Mouse (Mus musculus): Measurements from ENCODE around the gene Hnrnpll. TPM values are rescaled to one million over a fixed set of nuclear protein-coding genes. Genes with fewer than 3 reads are reported as not detected.
A peak's percentile ranks its signal among the peaks of the same experiment; 100 is the strongest.

The Hnrnpll gene
- polyA plus RNA-seq, 1 experiment from 2014 or later: 55.6 TPM

- H3K4me1 ChIP-seq (ENCODE audit: control insufficient read depth, insufficient read depth, low read length): no peaks in the 10 kb centered on the region
- WGBS: 76% methylated on average over 4 of the region's 4 CpGs
- DNase-seq (ENCODE audit: low spot score): no peak
- no peak overlapping the region for H3K27ac ChIP-seq (replicated peaks; ENCODE audit: low read depth, low read length)
- no peaks in the 10 kb centered on the region for H3K36me3 ChIP-seq (ENCODE audit: control insufficient read depth, insufficient read depth, low read length)
- H3K9ac ChIP-seq (ENCODE audit: low read depth, low read length): no peak overlapping the region
- H3K27me3 ChIP-seq (replicated peaks; ENCODE audit: control insufficient read depth, insufficient read depth, low read length): no peaks in the 10 kb centered on the region
- no peak overlapping the region for H3K4me2 ChIP-seq (ENCODE audit: low read depth, low read length)
- H3K9me3 ChIP-seq (ENCODE audit: control insufficient read depth, low read length): peaks cover 2% of the 10 kb centered on the region; the same call in 1 of the 2 replicates
- H3K4me3 ChIP-seq (ENCODE audit: low read depth, low read length): no peak overlapping the region
- no peak for ATAC-seq (ENCODE audit: low read depth)
Measured at GRCm38 (mm10) chr17:80090551-80090950, 28.4 kb upstream of the Hnrnpll start.

DNA sequence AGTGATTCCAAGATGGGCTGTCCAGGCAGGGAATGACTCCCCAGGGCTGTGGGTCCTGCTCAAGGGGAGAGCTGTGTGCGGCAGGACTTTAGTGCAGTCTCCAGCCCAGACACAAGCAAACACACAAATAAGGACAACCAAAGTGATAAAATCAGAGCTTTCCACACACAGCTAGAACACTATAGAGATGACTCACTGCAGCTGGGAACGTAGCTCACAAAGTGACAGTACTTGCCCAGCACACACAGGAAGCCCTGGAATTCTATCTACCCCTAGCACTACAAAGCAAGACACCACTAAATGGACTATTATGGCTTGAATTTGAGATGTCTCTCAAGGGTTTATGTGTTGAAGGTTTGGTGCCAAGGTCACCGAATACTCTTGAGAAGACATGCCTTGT is 26.0 kb upstream of the Hnrnpll start:
- H3K4me2 ChIP-seq (ENCODE audit: low read depth, low read length): no peak overlapping the region
- DNase-seq (ENCODE audit: low spot score) (no peak), ATAC-seq (ENCODE audit: low read depth) (no peak)
- no peaks in the 10 kb centered on the region for H3K36me3 ChIP-seq (ENCODE audit: control insufficient read depth, insufficient read depth, low read length)
- no peaks in the 10 kb centered on the region for H3K27me3 ChIP-seq (replicated peaks; ENCODE audit: control insufficient read depth, insufficient read depth, low read length)
- peaks cover 7% of the 10 kb centered on the region; the same call in 1 of the 2 replicates for H3K9me3 ChIP-seq (ENCODE audit: control insufficient read depth, low read length)
- 89% methylated on average over 3 of the region's 3 CpGs for WGBS
- H3K9ac ChIP-seq (ENCODE audit: low read depth, low read length): no peak overlapping the region
- no peak overlapping the region for H3K27ac ChIP-seq (replicated peaks; ENCODE audit: low read depth, low read length)
- no peak overlapping the region for H3K4me3 ChIP-seq (ENCODE audit: low read depth, low read length)
- no peaks in the 10 kb centered on the region for H3K4me1 ChIP-seq (ENCODE audit: control insufficient read depth, insufficient read depth, low read length)

GRCm38 (mm10) chr17:80086591-80086990 is 24.5 kb upstream of the Hnrnpll start:
- DNase-seq (ENCODE audit: low spot score) (no peak), ATAC-seq (ENCODE audit: low read depth) (no peak)
- no peak overlapping the region for H3K4me3 ChIP-seq (ENCODE audit: low read depth, low read length)
- H3K36me3 ChIP-seq (ENCODE audit: control insufficient read depth, insufficient read depth, low read length): no peaks in the 10 kb centered on the region
- H3K4me1 ChIP-seq (ENCODE audit: control insufficient read depth, insufficient read depth, low read length): no peaks in the 10 kb centered on the region
- no peak overlapping the region for H3K4me2 ChIP-seq (ENCODE audit: low read depth, low read length)
- H3K9me3 ChIP-seq (ENCODE audit: control insufficient read depth, low read length): peaks cover 7% of the 10 kb centered on the region; the same call in 1 of the 2 replicates
- H3K27ac ChIP-seq (replicated peaks; ENCODE audit: low read depth, low read length): no peak overlapping the region
- WGBS: 89% methylated on average over 11 of the region's 11 CpGs
- no peaks in the 10 kb centered on the region for H3K27me3 ChIP-seq (replicated peaks; ENCODE audit: control insufficient read depth, insufficient read depth, low read length)
- H3K9ac ChIP-seq (ENCODE audit: low read depth, low read length): no peak overlapping the region

DNA sequence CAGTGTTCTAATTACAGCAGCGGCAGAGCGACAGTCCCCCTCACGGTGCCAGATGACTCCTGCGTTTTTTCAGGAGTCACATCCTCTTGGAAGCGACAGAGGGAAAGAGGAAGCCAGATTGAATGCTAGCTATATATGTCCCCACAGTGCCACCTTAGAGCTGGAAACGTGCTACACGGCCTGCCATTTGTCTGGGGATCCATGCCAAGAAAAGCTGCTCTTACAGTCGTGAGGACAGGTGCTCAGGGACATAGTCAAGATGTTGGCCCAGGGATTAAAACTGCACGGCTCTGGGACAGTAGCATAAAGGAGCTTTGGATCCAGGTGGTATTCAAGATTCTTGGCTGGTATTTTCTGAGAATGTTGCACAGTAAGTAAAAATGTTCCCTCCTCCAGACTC is 22.3 kb upstream of the Hnrnpll start:
- H3K9me3 ChIP-seq (ENCODE audit: control insufficient read depth, low read length): peaks cover 7% of the 10 kb centered on the region; the same call in 1 of the 2 replicates
- H3K36me3 ChIP-seq (ENCODE audit: control insufficient read depth, insufficient read depth, low read length): no peaks in the 10 kb centered on the region
- DNase-seq (ENCODE audit: low spot score): no peak
- H3K4me3 ChIP-seq (ENCODE audit: low read depth, low read length): no peak overlapping the region
- no peak overlapping the region for H3K27ac ChIP-seq (replicated peaks; ENCODE audit: low read depth, low read length)
- no peak overlapping the region for H3K4me2 ChIP-seq (ENCODE audit: low read depth, low read length)
- ATAC-seq (ENCODE audit: low read depth): no peak
- no peaks in the 10 kb centered on the region for H3K4me1 ChIP-seq (ENCODE audit: control insufficient read depth, insufficient read depth, low read length)
- 66% methylated on average over 9 of the region's 9 CpGs for WGBS
- H3K9ac ChIP-seq (ENCODE audit: low read depth, low read length): no peak overlapping the region
- no peaks in the 10 kb centered on the region for H3K27me3 ChIP-seq (replicated peaks; ENCODE audit: control insufficient read depth, insufficient read depth, low read length)

DNA sequence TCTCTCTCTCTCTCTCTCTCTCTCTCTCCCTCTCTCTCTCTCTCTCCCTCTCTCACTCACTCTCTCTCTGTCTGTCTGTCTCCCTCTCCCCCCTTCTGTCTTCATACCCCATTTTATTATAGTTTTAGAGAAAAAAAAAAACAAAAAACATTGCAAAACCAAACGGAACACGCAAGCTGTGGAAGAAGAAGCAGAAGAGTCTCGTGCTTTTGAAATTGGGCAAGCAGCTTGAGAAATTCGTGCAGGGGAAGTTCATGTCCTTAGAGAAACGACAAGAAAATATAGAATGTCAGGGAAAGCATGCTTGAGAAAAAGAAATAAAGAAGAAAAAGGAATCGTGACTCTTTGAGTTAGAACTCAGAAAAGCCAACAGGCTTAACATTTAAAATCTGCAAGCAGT is 21.1 kb upstream of the Hnrnpll start:
- Histone ChIP-seq H3K9me3 (ENCODE audit: control insufficient read depth, low read length) (peaks cover 7% of the 10 kb centered on the region; the same call in 1 of the 2 replicates), H3K9ac (ENCODE audit: low read depth, low read length) (no peak overlapping the region), H3K27ac (replicated peaks; ENCODE audit: low read depth, low read length) (no peak overlapping the region), H3K4me2 (ENCODE audit: low read depth, low read length) (no peak overlapping the region), H3K27me3 (replicated peaks; ENCODE audit: control insufficient read depth, insufficient read depth, low read length) (no peaks in the 10 kb centered on the region), H3K4me3 (ENCODE audit: low read depth, low read length) (no peak overlapping the region), H3K4me1 (ENCODE audit: control insufficient read depth, insufficient read depth, low read length) (no peaks in the 10 kb centered on the region), H3K36me3 (ENCODE audit: control insufficient read depth, insufficient read depth, low read length) (no peaks in the 10 kb centered on the region)
- ATAC-seq (ENCODE audit: low read depth) (no peak), DNase-seq (ENCODE audit: low spot score) (no peak)
- 68% methylated on average over 6 of the region's 6 CpGs for WGBS

- Histone ChIP-seq H3K4me3 (ENCODE audit: low read depth, low read length) (no peak overlapping the region), H3K36me3 (ENCODE audit: control insufficient read depth, insufficient read depth, low read length) (no peaks in the 10 kb centered on the region), H3K9ac (ENCODE audit: low read depth, low read length) (no peak overlapping the region), H3K4me2 (ENCODE audit: low read depth, low read length) (no peak overlapping the region), H3K4me1 (ENCODE audit: control insufficient read depth, insufficient read depth, low read length) (no peaks in the 10 kb centered on the region), H3K27me3 (replicated peaks; ENCODE audit: control insufficient read depth, insufficient read depth, low read length) (no peaks in the 10 kb centered on the region), H3K9me3 (ENCODE audit: control insufficient read depth, low read length) (no peaks in the 10 kb centered on the region), H3K27ac (replicated peaks; ENCODE audit: low read depth, low read length) (no peak overlapping the region)
- ATAC-seq (ENCODE audit: low read depth): no peak
- no peak for DNase-seq (ENCODE audit: low spot score)
- WGBS: 91% methylated on average over 4 of the region's 4 CpGs
Measured at GRCm38 (mm10) chr17:80078726-80079125, 16.6 kb upstream of the Hnrnpll start.

GRCm38 (mm10) chr17:80067257-80067656 is 5.1 kb upstream of the Hnrnpll start:
- Histone ChIP-seq H3K27me3 (replicated peaks; ENCODE audit: control insufficient read depth, insufficient read depth, low read length) (no peaks in the 10 kb centered on the region), H3K27ac (replicated peaks; ENCODE audit: low read depth, low read length) (no peak overlapping the region), H3K4me2 (ENCODE audit: low read depth, low read length) (no peak overlapping the region), H3K4me1 (ENCODE audit: control insufficient read depth, insufficient read depth, low read length) (no peaks in the 10 kb centered on the region; the same call in 1 of the 2 replicates), H3K36me3 (ENCODE audit: control insufficient read depth, insufficient read depth, low read length) (no peaks in the 10 kb centered on the region), H3K9me3 (ENCODE audit: control insufficient read depth, low read length) (no peaks in the 10 kb centered on the region), H3K4me3 (ENCODE audit: low read depth, low read length) (no peak overlapping the region), H3K9ac (ENCODE audit: low read depth, low read length) (no peak overlapping the region)
- ATAC-seq (ENCODE audit: low read depth): no peak
- no peak for DNase-seq (ENCODE audit: low spot score)
- WGBS: 72% methylated on average over 5 of the region's 6 CpGs

GRCm38 (mm10) chr17:80063840-80064495 is 1.8 kb upstream of the Hnrnpll start:
- Histone ChIP-seq H3K4me1 (ENCODE audit: control insufficient read depth, insufficient read depth, low read length) (peaks cover 13% of the 10 kb centered on the region; the same call in 1 of the 2 replicates), H3K36me3 (ENCODE audit: control insufficient read depth, insufficient read depth, low read length) (no peaks in the 10 kb centered on the region), H3K9ac (ENCODE audit: low read depth, low read length) (no peak overlapping the region), H3K9me3 (ENCODE audit: control insufficient read depth, low read length) (no peaks in the 10 kb centered on the region), H3K27ac (replicated peaks; ENCODE audit: low read depth, low read length) (no peak overlapping the region), H3K4me2 (ENCODE audit: low read depth, low read length) (no peak overlapping the region), H3K27me3 (replicated peaks; ENCODE audit: control insufficient read depth, insufficient read depth, low read length) (no peaks in the 10 kb centered on the region), H3K4me3 (ENCODE audit: low read depth, low read length) (no peak overlapping the region)
- DNase-seq (ENCODE audit: low spot score) (no peak), ATAC-seq (ENCODE audit: low read depth) (no peak)
- 76% methylated on average over 8 of the region's 8 CpGs for WGBS

GRCm38 (mm10) chr17:80063386-80063785 is 1.3 kb upstream of the Hnrnpll start:
- Histone ChIP-seq H3K27ac (replicated peaks; ENCODE audit: low read depth, low read length) (no peak overlapping the region), H3K4me3 (ENCODE audit: low read depth, low read length) (peak overlapping the region; percentile 100), H3K36me3 (ENCODE audit: control insufficient read depth, insufficient read depth, low read length) (no peaks in the 10 kb centered on the region), H3K9me3 (ENCODE audit: control insufficient read depth, low read length) (no peaks in the 10 kb centered on the region), H3K4me2 (ENCODE audit: low read depth, low read length) (peak overlapping the region; percentile 67; the same call in 1 of the 2 replicates), H3K4me1 (ENCODE audit: control insufficient read depth, insufficient read depth, low read length) (peaks cover 16% of the 10 kb centered on the region; the same call in 1 of the 2 replicates), H3K9ac (ENCODE audit: low read depth, low read length) (no peak overlapping the region), H3K27me3 (replicated peaks; ENCODE audit: control insufficient read depth, insufficient read depth, low read length) (no peaks in the 10 kb centered on the region)
- DNase-seq (ENCODE audit: low spot score) (no peak), ATAC-seq (ENCODE audit: low read depth) (no peak)
- WGBS: 74% methylated on average over 10 of the region's 10 CpGs

All from embryonic facial prominence, embryonic 14.5 days (tissue).